Mouse (Mus musculus): Measurements from ENCODE around the gene Arhgef10l. TPM values are rescaled to one million over a fixed set of nuclear protein-coding genes. Genes with fewer than 3 reads are reported as not detected.

The Arhgef10l gene
- total and polyA plus RNA-seq, 2 experiments from 2014 or later, result 20.7 to 81.1 TPM

DNA sequence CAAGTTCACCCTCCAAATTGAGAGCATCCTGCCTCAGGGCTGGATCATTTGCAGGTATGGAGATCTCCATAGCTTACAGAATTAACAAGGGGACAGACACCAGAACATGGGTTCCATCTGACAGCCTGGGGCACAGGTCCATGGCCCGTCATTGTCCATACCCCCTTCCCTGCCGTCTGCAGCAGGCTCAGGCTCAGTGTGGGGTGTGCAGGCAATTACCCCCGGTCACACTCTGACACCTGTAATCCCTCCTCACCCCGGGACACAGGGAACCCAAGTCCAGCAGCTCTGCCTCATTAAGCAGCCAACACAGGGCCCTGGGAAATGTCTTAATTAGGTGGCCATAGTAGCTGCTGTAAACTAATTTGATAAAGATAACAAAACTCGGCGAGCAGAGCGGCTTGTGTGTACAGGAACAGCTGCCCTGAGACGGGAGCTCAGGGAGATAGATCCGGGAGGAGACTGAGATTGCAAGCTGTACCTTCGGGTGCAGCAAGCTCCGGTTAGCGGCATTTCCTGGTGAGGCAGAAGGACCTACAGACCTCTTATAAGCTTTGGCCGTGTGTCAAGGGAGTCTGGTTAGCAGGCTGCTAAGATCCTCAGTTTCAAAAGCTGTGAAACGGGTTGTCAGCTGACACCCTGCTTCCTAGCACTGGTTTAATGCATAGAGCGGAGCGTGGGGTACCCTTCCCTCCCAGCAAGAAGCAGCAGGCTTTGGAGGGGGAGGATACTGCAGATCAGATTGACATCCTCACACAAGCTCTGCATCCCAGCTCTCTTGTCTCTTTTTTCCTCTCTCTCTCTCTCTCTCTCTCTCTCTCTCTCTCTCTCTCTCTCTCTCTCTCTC is 161.5 kb downstream of the Arhgef10l start:
- H3K27ac ChIP-seq (ENCODE audit: low read depth, low read length), result no peak overlapping the region
- DNase-seq (ENCODE audit: low spot score), result peak; percentile 17

DNA sequence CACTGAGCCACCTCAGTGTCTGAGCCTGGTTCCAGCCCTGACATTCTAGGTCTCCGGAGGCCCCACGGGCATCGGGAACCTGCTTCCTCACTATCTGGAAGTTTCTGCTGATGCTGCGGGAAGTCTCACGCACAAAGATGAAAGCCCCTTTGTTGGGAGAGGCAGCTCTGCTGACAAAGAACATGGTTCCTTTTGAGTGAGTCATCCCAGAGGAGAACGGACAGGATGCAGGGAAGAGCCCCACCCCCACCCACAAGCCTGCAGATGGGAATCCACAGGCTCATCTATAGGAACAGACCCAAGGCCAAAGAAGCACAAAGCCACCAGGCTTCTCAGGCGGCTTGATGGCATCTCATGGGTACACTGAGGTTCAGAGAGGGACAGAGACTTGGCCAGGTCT is 165.0 kb downstream of the Arhgef10l start:
- Histone ChIP-seq H3K27ac (ENCODE audit: low read depth, low read length) (no peak overlapping the region), H3K4me1 (ENCODE audit: insufficient read depth, low read length) (no peaks in the 10 kb centered on the region), H3K4me2 (ENCODE audit: low read depth, low read length, poor library complexity, severe bottlenecking) (no peak overlapping the region), H3K36me3 (ENCODE audit: insufficient read depth, low read length) (no peaks in the 10 kb centered on the region), H3K27me3 (ENCODE audit: insufficient read depth, low read length) (no peaks in the 10 kb centered on the region), H3K9me3 (ENCODE audit: low read length) (no peaks in the 10 kb centered on the region), H3K4me3 (ENCODE audit: low read depth, low read length) (no peak overlapping the region), H3K9ac (replicated peaks; ENCODE audit: low read length, poor library complexity, severe bottlenecking) (no peak overlapping the region)
- TF ChIP-seq CTCF (IDR thresholded peaks at IDR 0.05), result no peak
- DNase-seq (ENCODE audit: low spot score), result no peak
- no peak for ATAC-seq (ENCODE audit: low FRiP score)
- 63% methylated on average over 7 of the region's 7 CpGs for WGBS

More for the DNA sequence above, 161.5 kb downstream of the Arhgef10l start:
- Histone ChIP-seq H3K4me2 (ENCODE audit: low read depth, low read length, poor library complexity, severe bottlenecking) (no peak overlapping the region), H3K9ac (replicated peaks; ENCODE audit: low read length, poor library complexity, severe bottlenecking) (0 out of 2 replicates have a peak overlapping the region, but pooled peaks have one; percentile 4), H3K4me1 (ENCODE audit: insufficient read depth, low read length) (no peaks in the 10 kb centered on the region), H3K27me3 (ENCODE audit: insufficient read depth, low read length) (no peaks in the 10 kb centered on the region), H3K9me3 (ENCODE audit: low read length) (no peaks in the 10 kb centered on the region), H3K4me3 (ENCODE audit: low read depth, low read length) (no peak overlapping the region), H3K36me3 (ENCODE audit: insufficient read depth, low read length) (no peaks in the 10 kb centered on the region)
- ATAC-seq (ENCODE audit: low FRiP score), result no peak
- no peak for TF ChIP-seq CTCF (IDR thresholded peaks at IDR 0.05)
- 18% methylated on average over 16 of the region's 16 CpGs for WGBS

DNA sequence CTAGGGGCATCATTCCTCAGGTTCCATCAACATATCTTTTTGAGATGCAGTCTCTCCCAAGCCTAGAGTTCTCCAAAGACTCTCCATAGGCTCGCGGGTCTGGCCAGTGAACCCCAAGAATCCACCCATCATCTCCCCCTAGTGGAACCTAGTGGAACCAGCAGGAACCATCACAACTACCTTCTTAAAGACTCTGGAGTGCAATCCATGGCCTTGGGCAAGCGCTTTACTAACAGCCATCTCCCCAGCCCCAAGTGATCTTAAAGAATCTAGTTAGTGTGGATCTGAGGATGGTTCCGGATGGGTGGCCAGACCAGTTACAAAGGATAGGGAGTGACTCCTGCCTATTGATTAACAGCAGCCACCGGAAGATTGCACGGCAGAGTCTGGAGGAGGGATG is 166.2 kb downstream of the Arhgef10l start:
- H3K4me2 ChIP-seq (ENCODE audit: low read depth, low read length, poor library complexity, severe bottlenecking), result no peak overlapping the region
- H3K27ac ChIP-seq (ENCODE audit: low read depth, low read length), result no peak overlapping the region
- TF ChIP-seq CTCF (IDR thresholded peaks at IDR 0.05), result peak; percentile 33
- no peaks in the 10 kb centered on the region for H3K36me3 ChIP-seq (ENCODE audit: insufficient read depth, low read length)
- no peaks in the 10 kb centered on the region for H3K9me3 ChIP-seq (ENCODE audit: low read length)
- H3K4me1 ChIP-seq (ENCODE audit: insufficient read depth, low read length), result no peaks in the 10 kb centered on the region
- H3K9ac ChIP-seq (replicated peaks; ENCODE audit: low read length, poor library complexity, severe bottlenecking), result no peak overlapping the region
- ATAC-seq (ENCODE audit: low FRiP score) (no peak), DNase-seq (ENCODE audit: low spot score) (no peak)
- no peak overlapping the region for H3K4me3 ChIP-seq (ENCODE audit: low read depth, low read length)
- 84% methylated on average over 6 of the region's 6 CpGs for WGBS
- no peaks in the 10 kb centered on the region for H3K27me3 ChIP-seq (ENCODE audit: insufficient read depth, low read length)

DNA sequence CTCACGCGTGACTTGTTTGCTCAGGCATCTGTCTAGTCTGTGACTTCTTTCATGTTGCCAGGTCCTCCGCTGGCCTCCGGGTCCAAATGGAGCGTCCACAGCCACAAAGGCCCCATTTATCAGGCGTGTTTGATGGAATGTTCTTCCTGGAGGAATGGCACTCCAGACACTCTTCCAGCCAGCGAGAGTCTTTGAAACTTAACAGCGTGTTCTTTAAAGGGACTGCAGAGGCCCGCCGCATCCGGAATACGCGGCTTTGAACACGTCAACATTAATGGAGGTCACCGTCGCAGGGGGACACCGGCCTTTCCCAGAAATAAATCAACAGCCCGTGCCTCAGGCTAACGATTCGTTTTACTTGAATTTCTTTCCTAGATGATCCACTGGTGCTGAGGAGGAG is 168.6 kb downstream of the Arhgef10l start:
- H3K4me2 ChIP-seq (ENCODE audit: low read depth, low read length, poor library complexity, severe bottlenecking), result no peak overlapping the region
- no peak overlapping the region for H3K9ac ChIP-seq (replicated peaks; ENCODE audit: low read length, poor library complexity, severe bottlenecking)
- H3K27me3 ChIP-seq (ENCODE audit: insufficient read depth, low read length), result no peaks in the 10 kb centered on the region
- 63% methylated on average over 20 of the region's 20 CpGs for WGBS
- H3K36me3 ChIP-seq (ENCODE audit: insufficient read depth, low read length), result no peaks in the 10 kb centered on the region
- H3K9me3 ChIP-seq (ENCODE audit: low read length), result no peaks in the 10 kb centered on the region
- H3K4me3 ChIP-seq (ENCODE audit: low read depth, low read length), result no peak overlapping the region
- ATAC-seq (ENCODE audit: low FRiP score) (no peak), DNase-seq (ENCODE audit: low spot score) (peak; percentile 40)
- TF ChIP-seq CTCF (IDR thresholded peaks at IDR 0.05), result no peak
- H3K27ac ChIP-seq (ENCODE audit: low read depth, low read length), result no peak overlapping the region
- no peaks in the 10 kb centered on the region for H3K4me1 ChIP-seq (ENCODE audit: insufficient read depth, low read length)

DNA sequence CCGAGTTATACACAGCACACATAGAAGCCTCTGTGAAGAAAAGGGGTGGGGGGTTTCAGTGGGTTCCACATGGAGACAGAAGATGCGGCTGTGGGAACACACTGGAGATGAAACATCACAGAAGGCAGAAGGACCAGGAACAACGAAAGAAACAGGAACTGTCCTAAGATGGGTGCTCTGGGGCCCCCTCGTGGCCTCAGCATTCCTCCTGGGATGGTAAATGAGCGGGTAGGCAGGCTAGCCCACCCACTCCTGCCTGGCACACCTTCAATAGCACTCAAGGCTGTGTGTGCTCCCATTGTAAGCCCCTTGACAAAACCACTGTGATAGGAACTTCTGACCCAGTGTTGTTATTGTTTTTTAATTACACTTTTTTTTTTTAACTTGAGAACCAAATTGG is 174.3 kb downstream of the Arhgef10l start:
- Histone ChIP-seq H3K9ac (replicated peaks; ENCODE audit: low read length, poor library complexity, severe bottlenecking) (no peak overlapping the region), H3K27me3 (ENCODE audit: insufficient read depth, low read length) (no peaks in the 10 kb centered on the region), H3K4me3 (ENCODE audit: low read depth, low read length) (no peak overlapping the region), H3K4me1 (ENCODE audit: insufficient read depth, low read length) (no peaks in the 10 kb centered on the region), H3K9me3 (ENCODE audit: low read length) (no peaks in the 10 kb centered on the region), H3K4me2 (ENCODE audit: low read depth, low read length, poor library complexity, severe bottlenecking) (no peak overlapping the region), H3K36me3 (ENCODE audit: insufficient read depth, low read length) (no peaks in the 10 kb centered on the region), H3K27ac (ENCODE audit: low read depth, low read length) (no peak overlapping the region)
- DNase-seq (ENCODE audit: low spot score) (no peak), ATAC-seq (ENCODE audit: low FRiP score) (no peak)
- 44% methylated on average over 5 of the region's 5 CpGs for WGBS
- peak; percentile 53 for TF ChIP-seq CTCF (IDR thresholded peaks at IDR 0.05)

DNA sequence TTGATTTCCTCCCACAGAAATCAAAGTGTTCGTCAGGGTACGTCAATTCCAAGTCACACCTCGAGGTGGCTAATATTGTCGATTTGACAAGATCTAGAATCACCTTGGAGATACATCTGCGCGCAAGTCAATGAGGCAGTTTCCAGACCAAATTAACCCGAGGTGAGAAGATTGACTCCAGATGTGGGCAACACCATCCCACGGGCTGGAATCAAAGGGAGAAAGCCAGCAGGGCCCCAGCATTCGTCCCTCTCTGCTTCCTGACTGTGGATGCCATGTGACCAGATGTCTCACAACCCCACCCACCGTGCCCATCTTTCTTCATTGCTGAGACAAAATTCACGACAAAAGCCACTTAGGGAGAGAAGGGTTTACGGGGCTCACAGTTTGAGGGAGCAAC is 180.4 kb downstream of the Arhgef10l start:
- no peak overlapping the region for H3K27ac ChIP-seq (ENCODE audit: low read depth, low read length)
- no peak overlapping the region for H3K4me3 ChIP-seq (ENCODE audit: low read depth, low read length)
- TF ChIP-seq CTCF (IDR thresholded peaks at IDR 0.05), result no peak
- ATAC-seq (ENCODE audit: low FRiP score), result no peak
- WGBS, result 74% methylated on average over 12 of the region's 12 CpGs
- no peaks in the 10 kb centered on the region for H3K9me3 ChIP-seq (ENCODE audit: low read length)
- no peaks in the 10 kb centered on the region for H3K27me3 ChIP-seq (ENCODE audit: insufficient read depth, low read length)
- DNase-seq (ENCODE audit: low spot score), result no peak
- no peaks in the 10 kb centered on the region for H3K36me3 ChIP-seq (ENCODE audit: insufficient read depth, low read length)
- H3K9ac ChIP-seq (replicated peaks; ENCODE audit: low read length, poor library complexity, severe bottlenecking), result no peak overlapping the region
- H3K4me1 ChIP-seq (ENCODE audit: insufficient read depth, low read length), result no peaks in the 10 kb centered on the region
- no peak overlapping the region for H3K4me2 ChIP-seq (ENCODE audit: low read depth, low read length, poor library complexity, severe bottlenecking)

Data from midbrain, postnatal 0 days (tissue).